Mouse (Mus musculus): ENCODE measurements at regions not wholly inside any gene's neighbourhood (a gene's known extent, or its start where the extent isn't known, plus 50 kb on each side); places are given as distances from the start of the nearest gene placed in this dataset.
"Not testable (repeated sequence)": the region's sequence is repeated elsewhere in the genome, so short reads cannot be mapped to it uniquely, and the experiment has no call there.

GRCm38 (mm10) chr9:32938857-32939256, 302.8 kb downstream of the Ets1 start:
- no peak for ATAC-seq (replicated peaks; ENCODE audit: low FRiP score, low TSS enrichment, poor library complexity, severe bottlenecking)

DNA sequence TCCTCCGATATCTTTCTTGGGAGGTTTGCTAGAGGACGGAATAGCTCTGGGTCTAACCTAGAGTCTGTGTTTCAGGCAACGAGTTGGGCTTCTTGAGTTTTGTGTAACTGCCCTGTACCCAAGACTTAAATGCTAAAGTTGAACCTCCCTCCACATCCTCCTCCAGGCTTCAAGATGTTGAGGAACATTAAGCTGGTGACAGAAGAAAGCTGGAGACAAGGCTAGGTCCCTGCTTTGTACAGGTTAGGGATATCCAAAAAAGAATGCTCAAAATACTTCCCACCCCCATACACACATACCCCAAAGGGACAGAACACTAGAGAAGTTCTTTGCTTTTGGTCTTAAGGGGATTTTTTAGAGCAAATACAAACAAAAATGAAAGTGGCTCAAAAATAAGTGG, 303.6 kb downstream of the Ets1 start:
- no peak for ATAC-seq (replicated peaks; ENCODE audit: low FRiP score, low TSS enrichment, poor library complexity, severe bottlenecking)

GRCm38 (mm10) chr9:32940111-32940813, 304.2 kb downstream of the Ets1 start:
- peak; percentile 98 for ATAC-seq (replicated peaks; ENCODE audit: low FRiP score, low TSS enrichment, poor library complexity, severe bottlenecking)

GRCm38 (mm10) chr9:32940919-32941767, 305.1 kb downstream of the Ets1 start:
- ATAC-seq (replicated peaks; ENCODE audit: low FRiP score, low TSS enrichment, poor library complexity, severe bottlenecking): no peak

GRCm38 (mm10) chr9:32941768-32942030, 305.7 kb downstream of the Ets1 start:
- ATAC-seq (replicated peaks; ENCODE audit: low FRiP score, low TSS enrichment, poor library complexity, severe bottlenecking): no peak

- no peak for ATAC-seq (replicated peaks; ENCODE audit: low FRiP score, low TSS enrichment, poor library complexity, severe bottlenecking)
Observed at GRCm38 (mm10) chr9:32947221-32947620, 311.2 kb downstream of the Ets1 start.

GRCm38 (mm10) chr9:32949036-32949435, 313.0 kb downstream of the Ets1 start:
- no peak for ATAC-seq (replicated peaks; ENCODE audit: low FRiP score, low TSS enrichment, poor library complexity, severe bottlenecking)

DNA sequence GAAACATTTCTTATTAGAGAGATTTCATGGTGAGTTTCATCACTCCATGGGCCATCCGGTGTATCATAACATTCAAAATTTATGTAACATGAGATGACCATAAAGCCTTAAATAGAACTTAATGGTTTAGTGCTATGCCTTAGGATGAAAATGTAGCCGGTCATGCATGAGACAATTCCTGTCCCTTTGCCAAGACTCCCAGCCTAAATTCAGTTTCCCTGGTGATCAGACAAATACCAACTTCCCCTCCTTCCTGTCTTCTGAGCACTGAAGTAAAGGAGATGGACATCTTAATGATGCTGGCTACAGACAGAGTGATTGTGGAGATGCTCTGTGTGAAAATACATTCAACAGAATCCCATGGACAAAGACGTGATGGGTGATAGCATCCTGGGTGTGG, 322.7 kb downstream of the Ets1 start:
- no peak for ATAC-seq (replicated peaks; ENCODE audit: low FRiP score, low TSS enrichment, poor library complexity, severe bottlenecking)

DNA sequence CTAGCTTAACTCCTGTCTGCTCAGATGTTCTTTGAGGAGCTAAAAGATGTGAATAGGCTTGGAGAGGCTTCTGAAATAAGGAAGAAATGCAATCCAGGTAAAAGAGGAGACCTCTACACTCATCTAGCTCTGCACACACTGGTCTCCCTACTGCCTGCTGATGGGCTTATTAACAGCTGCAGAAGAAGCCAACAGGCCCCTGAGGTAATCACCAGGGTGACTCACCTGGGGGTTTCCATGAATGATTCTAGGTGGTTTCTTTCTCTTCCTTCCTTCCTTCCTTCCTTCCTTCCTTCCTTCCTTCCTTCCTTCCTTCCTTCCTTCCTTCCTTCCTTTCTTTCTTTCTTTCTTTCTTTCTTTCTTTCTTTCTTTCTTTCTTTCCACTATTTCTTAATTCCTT, 323.4 kb downstream of the Ets1 start:
- ATAC-seq (replicated peaks; ENCODE audit: low FRiP score, low TSS enrichment, poor library complexity, severe bottlenecking): not testable (repeated sequence)

GRCm38 (mm10) chr9:32962679-32963205, 326.7 kb downstream of the Ets1 start:
- no peak for ATAC-seq (replicated peaks; ENCODE audit: low FRiP score, low TSS enrichment, poor library complexity, severe bottlenecking)

- no peak for ATAC-seq (replicated peaks; ENCODE audit: low FRiP score, low TSS enrichment, poor library complexity, severe bottlenecking)
Observed at GRCm38 (mm10) chr9:32968446-32968845, 332.4 kb downstream of the Ets1 start.

GRCm38 (mm10) chr9:32971421-32971820, 335.4 kb downstream of the Ets1 start:
- ATAC-seq (replicated peaks; ENCODE audit: low FRiP score, low TSS enrichment, poor library complexity, severe bottlenecking): no peak

DNA sequence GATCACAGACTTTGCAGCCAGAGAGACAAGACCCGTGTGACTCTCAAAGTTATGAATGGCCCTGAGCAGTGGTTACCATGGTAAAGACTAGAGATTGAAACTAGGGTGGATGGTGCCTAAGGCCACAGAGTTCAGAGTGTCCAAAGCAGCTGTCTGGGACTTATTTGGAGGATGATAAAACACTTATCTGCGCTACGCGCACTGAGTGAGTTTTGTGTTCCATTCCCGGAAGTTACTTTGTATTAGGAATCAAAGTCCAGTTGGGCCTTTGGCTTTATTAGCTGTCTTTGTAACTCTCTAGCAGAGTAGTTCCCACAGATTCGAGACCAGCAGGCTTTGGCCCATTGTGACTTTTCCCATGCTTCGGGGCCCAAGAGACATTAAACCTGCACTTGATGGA, 335.9 kb downstream of the Ets1 start:
- ATAC-seq (replicated peaks; ENCODE audit: low FRiP score, low TSS enrichment, poor library complexity, severe bottlenecking): no peak

DNA sequence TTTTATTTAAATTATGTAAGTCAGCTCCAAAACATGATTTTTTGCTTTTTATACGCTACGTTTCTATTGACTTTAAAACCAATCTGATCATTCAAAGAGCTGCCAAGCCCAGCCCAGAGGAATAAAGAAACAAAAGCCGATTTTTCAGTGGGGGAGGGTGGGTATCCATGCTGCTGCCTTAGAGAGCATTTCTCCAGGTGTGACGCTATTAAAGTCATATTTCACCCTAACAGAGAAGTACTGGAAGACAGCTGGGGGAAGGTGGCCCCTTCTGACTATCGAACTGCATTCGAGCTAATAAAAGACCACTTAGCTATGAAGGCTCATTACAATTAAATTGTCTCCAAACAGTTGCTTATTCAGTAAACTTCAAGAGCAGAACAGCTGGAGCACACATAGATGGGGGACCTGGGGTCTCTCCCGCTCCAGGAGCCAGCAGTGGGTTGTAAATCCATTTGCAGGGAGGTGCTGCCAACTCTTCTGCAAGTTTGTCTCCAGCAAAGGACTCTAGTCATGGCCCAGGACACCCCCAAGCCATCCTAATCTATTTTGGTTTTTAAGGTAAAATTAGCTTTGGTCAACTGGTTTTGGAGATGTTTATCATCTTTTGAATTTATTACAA, 336.5 kb downstream of the Ets1 start:
- ATAC-seq (replicated peaks; ENCODE audit: low FRiP score, low TSS enrichment, poor library complexity, severe bottlenecking): no peak

GRCm38 (mm10) chr9:32977732-32978131, 341.7 kb downstream of the Ets1 start:
- no peak for ATAC-seq (replicated peaks; ENCODE audit: low FRiP score, low TSS enrichment, poor library complexity, severe bottlenecking)

- ATAC-seq (replicated peaks; ENCODE audit: low FRiP score, low TSS enrichment, poor library complexity, severe bottlenecking): no peak
Observed at GRCm38 (mm10) chr9:32980846-32981245, 344.8 kb downstream of the Ets1 start.

- peak; percentile 66 for ATAC-seq (replicated peaks; ENCODE audit: low FRiP score, low TSS enrichment, poor library complexity, severe bottlenecking)
Observed at GRCm38 (mm10) chr9:32983182-32983581, 347.2 kb downstream of the Ets1 start.

GRCm38 (mm10) chr9:32986836-32987673, 351.0 kb downstream of the Ets1 start:
- ATAC-seq (replicated peaks; ENCODE audit: low FRiP score, low TSS enrichment, poor library complexity, severe bottlenecking): no peak

DNA sequence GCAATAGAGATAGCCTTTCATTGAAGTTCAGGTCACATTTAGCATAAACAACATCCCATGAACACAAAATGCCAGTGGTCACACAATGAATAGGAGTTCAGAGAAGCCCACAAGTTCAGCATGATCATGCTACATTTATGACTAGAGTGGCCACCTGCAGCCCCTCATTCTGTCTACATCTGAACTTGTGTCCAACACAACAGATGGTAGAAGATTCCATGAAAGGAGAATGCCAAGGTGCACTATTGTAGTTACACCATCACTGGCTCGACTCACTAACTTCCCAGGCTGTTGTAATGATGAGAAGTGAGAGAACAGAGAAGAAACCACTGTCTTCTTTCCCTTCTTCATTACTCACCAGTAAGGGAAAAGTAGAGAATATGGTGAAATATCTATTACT, 353.0 kb downstream of the Ets1 start:
- no peak for ATAC-seq (replicated peaks; ENCODE audit: low FRiP score, low TSS enrichment, poor library complexity, severe bottlenecking)

DNA sequence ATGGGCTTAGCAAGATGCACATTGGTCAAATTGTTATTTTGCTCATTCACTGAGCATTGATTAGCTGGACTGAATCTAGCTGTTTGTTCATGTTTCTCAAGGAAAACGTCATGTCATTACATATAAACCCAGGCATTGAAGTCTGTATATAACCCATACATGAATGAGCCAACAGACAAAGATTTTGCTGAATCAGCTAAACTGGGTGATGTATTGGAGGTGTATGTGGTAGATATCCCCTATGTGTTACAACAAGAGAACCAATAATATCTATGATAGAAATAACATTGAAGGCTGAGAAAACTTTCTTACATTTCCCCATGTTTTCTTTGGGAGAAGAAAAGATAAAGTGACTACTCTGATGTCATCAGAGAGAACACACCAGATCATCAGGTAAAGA, 362.3 kb downstream of the Ets1 start:
- no peak for ATAC-seq (replicated peaks; ENCODE audit: low FRiP score, low TSS enrichment, poor library complexity, severe bottlenecking)

All from megakaryocyte-erythroid progenitor cell, adult 5-6 weeks (primary cell).